Mouse (Mus musculus) cortical plate, adult 2 months (tissue): Measurements from ENCODE around the gene Trpv3. TPM values are rescaled to one million over a fixed set of nuclear protein-coding genes. Genes with fewer than 3 reads are reported as not detected.
"Not testable (repeated sequence)": the region's sequence is repeated elsewhere in the genome, so short reads cannot be mapped to it uniquely, and the experiment has no call there.

Experiments
- H3K27ac ChIP-seq: fragments of 200-500 bp; 2 replicates; pipeline ENCODE4 v1.5.1; 2012; ENCODE audit warnings: low read length, control low read depth, inconsistent platforms; ENCODE audit not compliant: insufficient read depth
- H3K4me1 ChIP-seq: fragments of 200-500 bp; 2 replicates; pipeline ENCODE4 v1.6.1; 2011; ENCODE audit warnings: low read length; ENCODE audit not compliant: control insufficient read depth, insufficient read depth
- H3K4me3 ChIP-seq: fragments of 200-500 bp; 2 replicates; pipeline ENCODE4 v1.5.1; 2011; ENCODE audit warnings: mild to moderate bottlenecking, low read length, control low read depth; ENCODE audit not compliant: insufficient read depth
- CTCF ChIP-seq: fragments of 200-500 bp; IDR thresholded peaks from 2 replicates; pipeline ENCODE4 v1.5.1; 2011; ENCODE audit warnings: mild to moderate bottlenecking, control low read depth, low read length; ENCODE audit not compliant: insufficient read depth; ENCODE audit errors: extremely low read depth
- POLR2A ChIP-seq: fragments of 200-500 bp; IDR thresholded peaks from 2 replicates; pipeline ENCODE4 v1.6.1; 2011; ENCODE audit warnings: mild to moderate bottlenecking, low read length, control low read depth; ENCODE audit not compliant: insufficient read depth; ENCODE audit errors: extremely low read depth
- polyA plus RNA-seq: library from polyadenylated mRNA; depleted of rRNA; stranded (reverse); fragments of >200 nt; gene quantifications from 2 replicates; pipeline ENCODE4 v1.2.3, GENCODE M21; 2012

Trpv3 gene
- polyA plus RNA-seq, 1 experiment: 0.52 TPM

- TF ChIP-seq CTCF (no peak), POLR2A (no peak)
- Histone ChIP-seq H3K4me1 (no peaks in the 10 kb centered on the region), H3K27ac (peak overlapping the region; percentile 76; the same call in 1 of the 2 replicates), H3K4me3 (no peak overlapping the region)
Measured at GRCm38 (mm10) chr11:73283369-73283768, 16.2 kb downstream of the Trpv3 start.

- Histone ChIP-seq H3K4me1 (no peaks in the 10 kb centered on the region), H3K27ac (peak overlapping the region; percentile 76; the same call in 1 of the 2 replicates), H3K4me3 (no peak overlapping the region)
- no peak for TF ChIP-seq POLR2A
- no peak for TF ChIP-seq CTCF
Measured at GRCm38 (mm10) chr11:73283926-73284325, 16.7 kb downstream of the Trpv3 start.

- H3K27ac ChIP-seq: peak overlapping the region; percentile 81; the same call in 1 of the 2 replicates
- TF ChIP-seq CTCF (no peak), POLR2A (no peak)
- no peaks in the 10 kb centered on the region for H3K4me1 ChIP-seq
- H3K4me3 ChIP-seq: no peak overlapping the region
Measured at GRCm38 (mm10) chr11:73284351-73284750, 17.2 kb downstream of the Trpv3 start.

- no peak overlapping the region for H3K4me3 ChIP-seq
- H3K27ac ChIP-seq: peak overlapping the region; percentile 54; the same call in 1 of the 2 replicates
- no peak for TF ChIP-seq CTCF
- no peak for TF ChIP-seq POLR2A
- no peaks in the 10 kb centered on the region for H3K4me1 ChIP-seq
Measured at GRCm38 (mm10) chr11:73289621-73290020, 22.4 kb downstream of the Trpv3 start.

- Histone ChIP-seq H3K27ac (peak overlapping the region; percentile 81; the same call in 1 of the 2 replicates), H3K4me3 (no peak overlapping the region), H3K4me1 (no peaks in the 10 kb centered on the region)
- TF ChIP-seq CTCF (no peak), POLR2A (no peak)
Measured at GRCm38 (mm10) chr11:73303123-73303522, 35.9 kb downstream of the Trpv3 start.

- H3K4me1 ChIP-seq: no peaks in the 10 kb centered on the region
- no peak for TF ChIP-seq POLR2A
- TF ChIP-seq CTCF: no peak
- no peak overlapping the region for H3K27ac ChIP-seq
- H3K4me3 ChIP-seq: no peak overlapping the region
Measured at GRCm38 (mm10) chr11:73315961-73316360, 48.8 kb downstream of the Trpv3 start.

GRCm38 (mm10) chr11:73318581-73318980, 51.4 kb downstream of the Trpv3 start:
- not testable (repeated sequence) for H3K4me3 ChIP-seq, H3K27ac ChIP-seq, H3K4me1 ChIP-seq

GRCm38 (mm10) chr11:73321064-73321463, 53.9 kb downstream of the Trpv3 start:
- not testable (repeated sequence) for H3K27ac ChIP-seq, H3K4me1 ChIP-seq, H3K4me3 ChIP-seq

- H3K4me1 ChIP-seq: no peaks in the 10 kb centered on the region
- peak overlapping the region; percentile 30 for H3K4me3 ChIP-seq
- no peak for TF ChIP-seq POLR2A
- no peak for TF ChIP-seq CTCF
- H3K27ac ChIP-seq: peak overlapping the region; percentile 73; the same call in 1 of the 2 replicates
Measured at GRCm38 (mm10) chr11:73323906-73324830, 57.0 kb downstream of the Trpv3 start.

GRCm38 (mm10) chr11:73326485-73326886, 59.3 kb downstream of the Trpv3 start:
- TF ChIP-seq CTCF (no peak), POLR2A (no peak)
- Histone ChIP-seq H3K4me1 (no peaks in the 10 kb centered on the region), H3K27ac (no peak overlapping the region), H3K4me3 (no peak overlapping the region)

GRCm38 (mm10) chr11:73327361-73327760, 60.2 kb downstream of the Trpv3 start:
- TF ChIP-seq CTCF (no peak), POLR2A (no peak)
- H3K4me3 ChIP-seq: no peak overlapping the region
- H3K4me1 ChIP-seq: no peaks in the 10 kb centered on the region
- no peak overlapping the region for H3K27ac ChIP-seq
